Mouse (Mus musculus): ENCODE results near the gene Itsn1. TPM values are rescaled to one million over a fixed set of nuclear protein-coding genes. Genes with fewer than 3 reads are reported as not detected.

Gene Itsn1
- polyA plus RNA-seq, 1 experiment = 43.7 TPM

GRCm38 (mm10) chr16:91740918-91741255, 11.8 kb downstream of the Itsn1 start:
- TF ChIP-seq CTCF (IDR thresholded peaks at IDR 0.05; ENCODE audit: insufficient read depth, low read length) (no peak), POLR2A (IDR thresholded peaks at IDR 0.05; ENCODE audit: borderline replicate concordance, extremely low read depth, low read depth, low read length) (no peak)
- peaks cover 5% of the 10 kb centered on the region for H3K4me1 ChIP-seq (ENCODE audit: control insufficient read depth, insufficient read depth, low read length)
- no peak overlapping the region for H3K4me3 ChIP-seq (replicated peaks; ENCODE audit: extremely low read depth, low read depth, low read length)
- no peak for DNase-seq
- 79% methylated on average over 7 of the region's 7 CpGs for WGBS

DNA sequence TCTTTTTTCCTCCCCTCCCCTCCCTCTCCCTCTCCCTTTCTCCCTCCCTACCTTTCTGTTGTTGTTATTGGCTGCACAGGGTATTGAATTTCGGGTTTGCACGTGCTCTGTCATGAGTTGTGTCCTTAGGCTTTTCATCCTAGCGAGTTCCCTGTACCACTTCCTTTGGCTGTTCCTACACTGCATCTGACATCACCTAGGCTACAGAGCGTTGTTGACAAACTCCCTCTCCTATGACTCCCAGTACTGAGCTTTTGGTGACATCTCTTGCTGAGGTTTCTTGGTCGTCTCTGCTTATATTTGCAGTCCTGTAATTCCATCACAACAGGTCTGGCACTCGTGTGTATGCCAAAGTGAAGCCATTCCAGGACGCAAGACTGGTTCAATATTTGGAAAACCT, 14.0 kb downstream of the Itsn1 start:
- no peak for DNase-seq
- no peak for TF ChIP-seq POLR2A (IDR thresholded peaks at IDR 0.05; ENCODE audit: borderline replicate concordance, extremely low read depth, low read depth, low read length)
- no peak for TF ChIP-seq CTCF (IDR thresholded peaks at IDR 0.05; ENCODE audit: insufficient read depth, low read length)
- WGBS = 69% methylated on average over 7 of the region's 7 CpGs
- H3K4me3 ChIP-seq (replicated peaks; ENCODE audit: extremely low read depth, low read depth, low read length) = no peak overlapping the region
- peaks cover 5% of the 10 kb centered on the region for H3K4me1 ChIP-seq (ENCODE audit: control insufficient read depth, insufficient read depth, low read length)

- TF ChIP-seq CTCF (IDR thresholded peaks at IDR 0.05; ENCODE audit: insufficient read depth, low read length) = no peak
- no peak for TF ChIP-seq POLR2A (IDR thresholded peaks at IDR 0.05; ENCODE audit: borderline replicate concordance, extremely low read depth, low read depth, low read length)
- H3K4me1 ChIP-seq (ENCODE audit: control insufficient read depth, insufficient read depth, low read length) = no peaks in the 10 kb centered on the region
- no peak for DNase-seq
These were observed 17.2 kb downstream of the Itsn1 start for GRCm38 (mm10) chr16:91746101-91746950.

GRCm38 (mm10) chr16:91747567-91747966, 18.5 kb downstream of the Itsn1 start:
- 72% methylated on average over 6 of the region's 6 CpGs for WGBS
- no peak for DNase-seq
- no peaks in the 10 kb centered on the region for H3K4me1 ChIP-seq (ENCODE audit: control insufficient read depth, insufficient read depth, low read length)
- H3K4me3 ChIP-seq (replicated peaks; ENCODE audit: extremely low read depth, low read depth, low read length) = no peak overlapping the region
- TF ChIP-seq POLR2A (IDR thresholded peaks at IDR 0.05; ENCODE audit: borderline replicate concordance, extremely low read depth, low read depth, low read length) = no peak
- no peak for TF ChIP-seq CTCF (IDR thresholded peaks at IDR 0.05; ENCODE audit: insufficient read depth, low read length)

More at GRCm38 (mm10) chr16:91746101-91746950, 17.2 kb downstream of the Itsn1 start:
- H3K4me3 ChIP-seq (replicated peaks; ENCODE audit: extremely low read depth, low read depth, low read length) = no peak overlapping the region
- 36% methylated on average over 14 of the region's 14 CpGs for WGBS

GRCm38 (mm10) chr16:91751644-91752385, 22.7 kb downstream of the Itsn1 start:
- H3K4me1 ChIP-seq (ENCODE audit: control insufficient read depth, insufficient read depth, low read length) = no peaks in the 10 kb centered on the region
- TF ChIP-seq POLR2A (IDR thresholded peaks at IDR 0.05; ENCODE audit: borderline replicate concordance, extremely low read depth, low read depth, low read length) = no peak
- no peak for TF ChIP-seq CTCF (IDR thresholded peaks at IDR 0.05; ENCODE audit: insufficient read depth, low read length)
- 80% methylated on average over 13 of the region's 13 CpGs for WGBS
- DNase-seq = no peak
- no peak overlapping the region for H3K4me3 ChIP-seq (replicated peaks; ENCODE audit: extremely low read depth, low read depth, low read length)

GRCm38 (mm10) chr16:91753611-91754010, 24.5 kb downstream of the Itsn1 start:
- no peaks in the 10 kb centered on the region for H3K4me1 ChIP-seq (ENCODE audit: control insufficient read depth, insufficient read depth, low read length)
- DNase-seq = no peak
- TF ChIP-seq CTCF (IDR thresholded peaks at IDR 0.05; ENCODE audit: insufficient read depth, low read length) (no peak), POLR2A (IDR thresholded peaks at IDR 0.05; ENCODE audit: borderline replicate concordance, extremely low read depth, low read depth, low read length) (no peak)
- H3K4me3 ChIP-seq (replicated peaks; ENCODE audit: extremely low read depth, low read depth, low read length) = no peak overlapping the region
- WGBS = 75% methylated on average over 4 of the region's 4 CpGs

DNA sequence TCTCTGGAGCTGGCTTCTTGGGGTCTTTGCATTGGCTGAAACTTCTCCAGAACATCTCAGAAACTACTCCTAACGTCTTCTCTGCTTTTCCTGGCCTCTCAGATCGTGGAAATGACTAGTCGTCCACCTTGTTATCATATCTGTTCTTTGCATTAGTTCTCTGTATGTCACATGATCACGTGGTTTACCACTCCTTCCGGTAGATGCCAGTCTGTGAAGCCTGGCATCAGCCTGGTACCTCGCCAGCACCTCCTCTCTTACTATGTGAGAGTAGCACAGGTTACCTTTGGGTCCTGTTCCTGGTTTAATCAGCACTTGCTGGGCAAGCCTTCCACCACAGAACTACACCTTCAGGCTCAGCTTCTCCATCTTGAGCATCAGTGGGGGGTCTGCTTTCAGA, 25.9 kb downstream of the Itsn1 start:
- no peak for DNase-seq
- no peak for TF ChIP-seq CTCF (IDR thresholded peaks at IDR 0.05; ENCODE audit: insufficient read depth, low read length)
- no peak for TF ChIP-seq POLR2A (IDR thresholded peaks at IDR 0.05; ENCODE audit: borderline replicate concordance, extremely low read depth, low read depth, low read length)
- 75% methylated on average over 6 of the region's 6 CpGs for WGBS
- Histone ChIP-seq H3K4me1 (ENCODE audit: control insufficient read depth, insufficient read depth, low read length) (no peaks in the 10 kb centered on the region), H3K4me3 (replicated peaks; ENCODE audit: extremely low read depth, low read depth, low read length) (no peak overlapping the region)

DNA sequence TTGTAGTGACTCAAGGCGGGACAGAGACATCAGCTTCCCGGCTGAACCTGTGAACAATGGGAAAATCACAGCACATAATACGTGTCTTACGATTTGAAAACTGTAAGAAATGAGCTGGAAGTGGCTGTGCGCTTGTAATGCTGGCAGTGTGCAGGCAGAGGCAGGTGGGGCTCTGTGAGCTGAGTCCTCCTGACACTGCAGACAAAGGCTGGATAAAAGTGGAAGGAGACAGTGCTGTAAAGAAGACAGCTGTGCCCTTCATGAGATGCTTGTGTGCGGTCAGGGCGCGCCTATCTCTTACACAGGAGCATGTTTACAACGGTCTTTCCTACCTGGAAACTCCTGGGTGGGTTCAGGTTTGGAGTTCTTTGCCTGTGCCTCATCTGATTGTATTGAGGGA, 32.1 kb downstream of the Itsn1 start:
- no peak overlapping the region for H3K4me3 ChIP-seq (replicated peaks; ENCODE audit: extremely low read depth, low read depth, low read length)
- DNase-seq = no peak
- 82% methylated on average over 9 of the region's 9 CpGs for WGBS
- TF ChIP-seq CTCF (IDR thresholded peaks at IDR 0.05; ENCODE audit: insufficient read depth, low read length) (no peak), POLR2A (IDR thresholded peaks at IDR 0.05; ENCODE audit: borderline replicate concordance, extremely low read depth, low read depth, low read length) (no peak)
- H3K4me1 ChIP-seq (ENCODE audit: control insufficient read depth, insufficient read depth, low read length) = peaks cover 11% of the 10 kb centered on the region

DNA sequence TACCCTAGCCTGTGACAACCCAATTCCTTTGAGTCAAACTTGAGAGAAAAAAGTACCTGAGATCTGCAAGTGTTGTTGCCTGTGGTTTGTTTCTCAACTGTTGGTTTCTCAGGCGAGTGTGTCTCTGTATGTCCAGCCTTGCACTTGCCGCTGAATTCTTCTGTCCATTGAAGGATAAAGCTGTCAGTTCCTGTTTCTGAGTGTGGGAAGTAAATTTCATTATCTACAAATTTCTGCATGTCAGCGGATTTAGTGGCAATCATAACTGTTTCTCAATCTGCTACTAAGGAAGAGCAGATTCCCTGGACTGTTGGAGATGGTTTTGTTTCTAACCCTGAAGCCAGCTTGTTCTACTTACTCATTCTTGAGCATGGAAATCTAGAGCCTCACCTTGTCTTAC, 32.7 kb downstream of the Itsn1 start:
- WGBS = 44% methylated on average over 3 of the region's 3 CpGs
- Histone ChIP-seq H3K4me3 (replicated peaks; ENCODE audit: extremely low read depth, low read depth, low read length) (no peak overlapping the region), H3K4me1 (ENCODE audit: control insufficient read depth, insufficient read depth, low read length) (peaks cover 11% of the 10 kb centered on the region)
- DNase-seq = no peak
- TF ChIP-seq POLR2A (IDR thresholded peaks at IDR 0.05; ENCODE audit: borderline replicate concordance, extremely low read depth, low read depth, low read length) = no peak
- TF ChIP-seq CTCF (IDR thresholded peaks at IDR 0.05; ENCODE audit: insufficient read depth, low read length) = no peak
